Mouse (Mus musculus): ENCODE data around the gene Iffo2. TPM values are rescaled to one million over a fixed set of nuclear protein-coding genes. Genes with fewer than 3 reads are reported as not detected.

Iffo2 gene
- polyA plus RNA-seq, 1 experiment from 2014 or later, result 3.6 TPM

GRCm38 (mm10) chr4:139583629-139584245, 53.4 kb downstream of the Iffo2 start:
- H3K4me3 ChIP-seq, result no peak overlapping the region
- H3K4me2 ChIP-seq, result no peak overlapping the region
- 0 out of 2 replicates have a peak overlapping the region, but pooled peaks have one; percentile 14 for H3K27ac ChIP-seq
- 68% methylated on average over 11 of the region's 11 CpGs for WGBS
- H3K9me3 ChIP-seq, result no peaks in the 10 kb centered on the region
- no peak overlapping the region for H3K9ac ChIP-seq
- no peaks in the 10 kb centered on the region for H3K27me3 ChIP-seq
- peaks cover 93% of the 10 kb centered on the region for H3K4me1 ChIP-seq
- no peaks in the 10 kb centered on the region for H3K36me3 ChIP-seq
- no peak for ATAC-seq (ENCODE audit: borderline replicate concordance, extremely low read depth, low FRiP score, low TSS enrichment)

DNA sequence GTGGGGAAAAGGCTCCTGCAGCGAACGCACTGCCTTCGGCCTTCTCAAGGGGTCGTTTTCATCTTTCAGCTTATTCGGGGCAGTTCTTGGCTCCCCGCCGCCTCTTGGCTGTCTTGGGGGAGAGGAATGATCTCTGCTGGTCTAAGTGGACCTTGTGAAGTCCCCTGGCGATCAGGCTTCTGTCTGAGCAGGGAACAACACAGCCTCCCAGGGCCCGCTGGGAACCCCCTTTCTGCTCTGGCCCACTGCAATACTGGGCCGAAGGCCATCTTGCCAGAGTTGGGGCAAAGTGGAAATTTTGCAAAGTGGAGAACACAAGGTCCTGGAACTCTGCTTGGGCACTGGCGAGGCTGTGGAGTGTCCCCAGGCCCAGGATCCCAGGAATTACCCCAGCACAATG, 54.4 kb downstream of the Iffo2 start:
- Histone ChIP-seq H3K4me3 (no peak overlapping the region), H3K4me2 (no peak overlapping the region), H3K4me1 (peaks cover 88% of the 10 kb centered on the region), H3K36me3 (no peaks in the 10 kb centered on the region), H3K27ac (peak overlapping the region; percentile 14; the same call in 1 of the 2 replicates), H3K9me3 (no peaks in the 10 kb centered on the region), H3K9ac (no peak overlapping the region), H3K27me3 (no peaks in the 10 kb centered on the region)
- no peak for ATAC-seq (ENCODE audit: borderline replicate concordance, extremely low read depth, low FRiP score, low TSS enrichment)
- WGBS, result 55% methylated on average over 11 of the region's 11 CpGs

DNA sequence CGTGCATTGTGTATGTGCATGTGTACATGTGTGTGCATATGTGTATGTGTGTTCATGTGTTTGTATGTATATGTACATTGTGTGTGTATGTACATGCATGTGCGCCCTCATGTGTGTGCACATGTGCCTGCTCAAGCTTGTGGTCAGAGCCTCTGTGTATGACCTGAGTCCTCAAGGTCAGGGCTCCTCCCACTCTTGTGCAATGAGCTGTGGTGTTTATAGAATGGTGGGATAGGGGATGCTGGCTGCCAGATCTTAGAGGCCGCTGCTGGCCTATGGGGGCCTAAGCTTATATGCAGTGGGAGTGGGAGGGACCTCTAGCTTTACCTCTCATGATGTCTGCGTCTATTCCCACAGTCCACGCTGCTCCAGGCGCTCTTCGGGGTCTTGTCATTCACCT, 55.4 kb downstream of the Iffo2 start:
- WGBS, result 68% methylated on average over 7 of the region's 7 CpGs
- no peaks in the 10 kb centered on the region for H3K27me3 ChIP-seq
- H3K27ac ChIP-seq, result no peak overlapping the region
- ATAC-seq (ENCODE audit: borderline replicate concordance, extremely low read depth, low FRiP score, low TSS enrichment), result peak; percentile 28; the same call in 1 of the 2 replicates
- H3K9me3 ChIP-seq, result no peaks in the 10 kb centered on the region
- no peak overlapping the region for H3K4me2 ChIP-seq
- peaks cover 85% of the 10 kb centered on the region for H3K4me1 ChIP-seq
- H3K9ac ChIP-seq, result no peak overlapping the region
- no peak overlapping the region for H3K4me3 ChIP-seq
- H3K36me3 ChIP-seq, result no peaks in the 10 kb centered on the region

GRCm38 (mm10) chr4:139587370-139587769, 57.0 kb downstream of the Iffo2 start:
- Histone ChIP-seq H3K9me3 (no peaks in the 10 kb centered on the region), H3K9ac (no peak overlapping the region), H3K27ac (no peak overlapping the region), H3K4me1 (peaks cover 69% of the 10 kb centered on the region), H3K4me2 (no peak overlapping the region), H3K4me3 (no peak overlapping the region), H3K27me3 (no peaks in the 10 kb centered on the region), H3K36me3 (no peaks in the 10 kb centered on the region)
- ATAC-seq (ENCODE audit: borderline replicate concordance, extremely low read depth, low FRiP score, low TSS enrichment), result no peak
- 79% methylated on average over 4 of the region's 4 CpGs for WGBS

DNA sequence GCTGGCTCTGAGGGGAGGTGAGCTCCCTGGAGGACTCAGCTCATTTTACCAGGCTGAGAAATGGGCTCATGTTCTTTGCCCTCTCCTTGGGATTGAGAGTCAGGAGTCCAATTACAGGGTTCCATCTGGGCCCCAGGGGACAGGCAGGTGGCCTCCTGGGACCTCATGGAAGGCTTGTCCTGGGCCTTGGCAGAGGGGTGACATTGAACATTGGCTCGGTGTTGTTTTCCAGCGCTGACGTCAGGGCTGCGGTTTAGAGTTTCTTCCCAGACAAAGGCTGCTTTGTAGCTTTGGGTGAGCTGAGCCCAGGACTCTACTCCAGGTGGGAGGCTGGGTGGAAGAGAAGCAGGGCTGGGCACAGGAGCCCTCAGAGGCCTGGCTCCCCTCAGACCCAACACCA, 57.4 kb downstream of the Iffo2 start:
- no peak overlapping the region for H3K9ac ChIP-seq
- H3K36me3 ChIP-seq, result no peaks in the 10 kb centered on the region
- no peak overlapping the region for H3K4me3 ChIP-seq
- no peak for ATAC-seq (ENCODE audit: borderline replicate concordance, extremely low read depth, low FRiP score, low TSS enrichment)
- H3K4me2 ChIP-seq, result no peak overlapping the region
- no peaks in the 10 kb centered on the region for H3K27me3 ChIP-seq
- H3K4me1 ChIP-seq, result peaks cover 65% of the 10 kb centered on the region
- H3K9me3 ChIP-seq, result no peaks in the 10 kb centered on the region
- 53% methylated on average over 4 of the region's 4 CpGs for WGBS
- no peak overlapping the region for H3K27ac ChIP-seq

DNA sequence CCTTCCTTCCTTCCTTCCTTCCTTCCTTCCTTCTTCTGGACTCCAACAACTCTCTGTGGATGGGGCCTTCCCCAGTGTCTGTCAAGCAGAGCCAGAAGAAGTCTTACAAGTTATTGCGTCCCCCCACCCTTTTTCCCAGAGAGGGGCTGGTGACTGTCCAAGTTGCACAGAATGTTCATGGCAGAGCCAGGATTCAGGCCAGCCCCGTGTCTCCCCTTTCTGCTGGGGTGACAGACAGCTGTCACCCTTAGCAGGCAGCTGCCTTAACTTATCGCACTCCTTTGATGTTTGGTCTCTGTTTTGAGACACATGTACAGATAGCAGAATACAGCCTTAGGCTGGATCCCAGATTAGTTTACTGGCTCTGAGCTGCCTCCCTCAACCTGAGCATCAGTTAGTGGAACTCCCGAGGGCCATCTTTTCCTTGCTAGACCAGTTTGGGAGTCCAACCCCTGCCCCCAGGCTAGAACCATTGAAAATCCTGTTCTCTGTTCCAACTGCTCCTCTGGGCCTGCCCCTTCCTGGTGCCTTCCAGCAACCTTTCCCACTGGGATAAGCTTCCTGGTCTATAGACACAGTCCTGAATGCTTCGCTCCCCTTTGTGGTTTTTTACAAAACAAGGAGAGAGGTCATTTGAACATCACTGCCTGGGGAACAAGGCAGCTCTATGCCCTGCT, 59.1 kb downstream of the Iffo2 start:
- no peak overlapping the region for H3K4me2 ChIP-seq
- H3K9me3 ChIP-seq, result no peaks in the 10 kb centered on the region
- H3K9ac ChIP-seq, result no peak overlapping the region
- ATAC-seq (ENCODE audit: borderline replicate concordance, extremely low read depth, low FRiP score, low TSS enrichment), result no peak
- WGBS, result 64% methylated on average over 5 of the region's 5 CpGs
- no peaks in the 10 kb centered on the region for H3K27me3 ChIP-seq
- H3K36me3 ChIP-seq, result no peaks in the 10 kb centered on the region
- peaks cover 52% of the 10 kb centered on the region for H3K4me1 ChIP-seq
- no peak overlapping the region for H3K4me3 ChIP-seq
- H3K27ac ChIP-seq, result no peak overlapping the region

DNA sequence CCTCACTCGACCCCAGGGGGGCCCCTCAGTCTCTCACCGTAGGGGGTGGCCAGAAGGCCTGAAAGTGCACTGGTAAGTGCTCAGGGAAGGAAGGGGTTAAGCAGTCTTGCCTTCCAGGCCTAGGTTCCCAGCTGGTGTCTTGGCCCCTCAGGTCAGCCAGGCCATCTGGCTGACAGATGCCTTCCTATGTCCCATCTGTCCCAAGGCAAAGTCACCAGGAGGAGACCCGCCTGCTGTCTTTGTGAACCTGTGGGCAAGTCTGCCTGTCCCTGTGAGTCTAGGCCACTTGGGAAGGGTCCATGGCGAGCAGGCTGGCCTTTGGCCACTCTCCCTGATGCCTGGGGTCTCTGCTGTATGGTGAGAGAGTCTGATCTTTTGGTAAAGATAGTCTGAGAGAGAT, 60.1 kb downstream of the Iffo2 start:
- no peak for ATAC-seq (ENCODE audit: borderline replicate concordance, extremely low read depth, low FRiP score, low TSS enrichment)
- Histone ChIP-seq H3K4me1 (peaks cover 48% of the 10 kb centered on the region), H3K36me3 (no peaks in the 10 kb centered on the region), H3K9ac (no peak overlapping the region), H3K9me3 (no peaks in the 10 kb centered on the region), H3K27ac (no peak overlapping the region), H3K4me2 (no peak overlapping the region), H3K4me3 (no peak overlapping the region), H3K27me3 (no peaks in the 10 kb centered on the region)
- WGBS, result 58% methylated on average over 4 of the region's 4 CpGs

GRCm38 (mm10) chr4:139592895-139593294, 62.5 kb downstream of the Iffo2 start:
- Histone ChIP-seq H3K27me3 (no peaks in the 10 kb centered on the region), H3K9ac (no peak overlapping the region), H3K4me3 (no peak overlapping the region), H3K9me3 (no peaks in the 10 kb centered on the region), H3K36me3 (no peaks in the 10 kb centered on the region), H3K27ac (no peak overlapping the region), H3K4me2 (no peak overlapping the region), H3K4me1 (peaks cover 48% of the 10 kb centered on the region)
- no peak for ATAC-seq (ENCODE audit: borderline replicate concordance, extremely low read depth, low FRiP score, low TSS enrichment)
- WGBS, result 71% methylated on average over 7 of the region's 7 CpGs

GRCm38 (mm10) chr4:139593383-139593782, 63.0 kb downstream of the Iffo2 start:
- no peak overlapping the region for H3K4me3 ChIP-seq
- no peaks in the 10 kb centered on the region for H3K27me3 ChIP-seq
- H3K36me3 ChIP-seq, result no peaks in the 10 kb centered on the region
- no peaks in the 10 kb centered on the region for H3K9me3 ChIP-seq
- WGBS, result 61% methylated on average over 6 of the region's 6 CpGs
- peaks cover 51% of the 10 kb centered on the region for H3K4me1 ChIP-seq
- no peak overlapping the region for H3K27ac ChIP-seq
- H3K4me2 ChIP-seq, result no peak overlapping the region
- no peak overlapping the region for H3K9ac ChIP-seq
- ATAC-seq (ENCODE audit: borderline replicate concordance, extremely low read depth, low FRiP score, low TSS enrichment), result no peak

DNA sequence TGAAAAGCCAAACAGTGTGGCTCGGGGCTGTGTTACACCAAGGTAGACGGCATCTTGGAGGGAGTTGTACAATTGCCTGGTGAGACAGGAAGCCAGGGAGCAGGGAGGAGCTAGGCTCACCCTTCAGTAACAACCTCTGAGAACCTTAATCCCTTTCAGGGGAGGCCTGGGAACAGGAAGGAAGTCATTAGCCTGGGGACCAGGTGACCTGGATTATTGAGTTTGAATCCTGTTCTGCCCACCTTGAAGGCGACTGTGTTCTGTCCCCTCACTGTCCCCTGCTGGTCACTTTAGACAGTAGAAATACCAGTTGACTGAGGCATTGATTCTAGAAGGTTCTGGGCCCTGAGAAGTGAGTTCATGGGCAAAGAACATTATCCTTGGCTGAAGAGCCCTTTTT, 63.7 kb downstream of the Iffo2 start:
- Histone ChIP-seq H3K4me2 (no peak overlapping the region; the same call in 1 of the 2 replicates), H3K9ac (no peak overlapping the region), H3K36me3 (no peaks in the 10 kb centered on the region), H3K27ac (no peak overlapping the region), H3K27me3 (no peaks in the 10 kb centered on the region), H3K4me1 (peaks cover 58% of the 10 kb centered on the region), H3K4me3 (no peak overlapping the region), H3K9me3 (no peaks in the 10 kb centered on the region)
- 46% methylated on average over 3 of the region's 3 CpGs for WGBS
- no peak for ATAC-seq (ENCODE audit: borderline replicate concordance, extremely low read depth, low FRiP score, low TSS enrichment)

GRCm38 (mm10) chr4:139596715-139597114, 66.4 kb downstream of the Iffo2 start:
- Histone ChIP-seq H3K4me1 (peaks cover 69% of the 10 kb centered on the region), H3K36me3 (no peaks in the 10 kb centered on the region), H3K4me3 (no peak overlapping the region), H3K27ac (peak overlapping the region; percentile 95; the same call in 1 of the 2 replicates), H3K27me3 (no peaks in the 10 kb centered on the region), H3K9ac (no peak overlapping the region), H3K4me2 (no peak overlapping the region), H3K9me3 (no peaks in the 10 kb centered on the region)
- no peak for ATAC-seq (ENCODE audit: borderline replicate concordance, extremely low read depth, low FRiP score, low TSS enrichment)
- WGBS, result 35% methylated on average over 9 of the region's 9 CpGs
